Mouse (Mus musculus) urinary bladder, adult 18-20 months (tissue): ENCODE data around the gene B3gnt2.
A peak's percentile ranks its signal among the peaks of the same experiment; 100 is the strongest.

Experiments
- DNase-seq, 2 experiments: peaks; one replicate each; pipeline ENCODE4 v3.0.0; 2022; ENCODE audit warnings: low spot score in 2 of 2, mixed read lengths in 2 of 2

The B3gnt2 gene

GRCm38 (mm10) chr11:22860335-22861227, at the start of gene B3gnt2:
B3gnt2 (minus strand) TSS chr11:22860961.
- DNase-seq, result peak; percentile 62 to 64

DNA sequence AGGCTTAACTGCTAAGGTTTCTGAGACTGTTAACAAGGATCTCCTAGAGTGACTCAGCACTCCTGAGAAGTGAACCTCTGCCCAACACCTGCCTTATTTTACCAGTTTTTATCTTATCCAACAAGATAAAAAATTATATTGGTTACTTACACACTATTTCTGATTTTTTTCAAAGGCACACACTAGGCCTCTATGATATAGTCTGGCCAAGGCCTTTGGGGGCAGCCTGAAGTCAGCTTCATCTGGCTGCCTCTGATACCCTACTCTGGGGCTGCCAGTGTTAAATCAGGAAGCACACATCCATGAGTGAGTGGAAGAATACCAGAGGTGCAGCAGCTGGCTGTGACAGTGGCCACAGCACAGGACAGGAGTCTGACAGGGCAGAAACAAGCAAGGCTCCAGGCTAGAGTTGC, 45.7 kb upstream of the B3gnt2 start:
- no peak for DNase-seq

DNA sequence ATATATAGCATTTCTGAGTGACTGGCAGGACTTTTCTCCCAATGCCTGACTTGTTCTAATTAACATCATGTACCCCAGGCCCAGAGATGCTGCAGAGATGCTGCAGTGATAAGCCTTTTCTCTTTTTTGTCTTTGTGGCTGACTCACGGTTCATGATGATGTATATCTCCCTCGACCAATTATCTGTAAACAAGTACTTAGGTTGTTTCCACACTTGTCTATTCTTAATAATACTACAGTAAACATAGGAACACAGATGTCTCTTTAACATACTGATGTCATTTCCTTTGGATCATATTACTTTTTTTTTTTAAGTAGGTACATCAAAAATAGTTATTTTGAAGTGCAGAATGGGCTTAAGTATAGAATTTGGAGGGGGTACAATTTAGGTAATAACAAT, 42.2 kb upstream of the B3gnt2 start:
- no peak for DNase-seq

DNA sequence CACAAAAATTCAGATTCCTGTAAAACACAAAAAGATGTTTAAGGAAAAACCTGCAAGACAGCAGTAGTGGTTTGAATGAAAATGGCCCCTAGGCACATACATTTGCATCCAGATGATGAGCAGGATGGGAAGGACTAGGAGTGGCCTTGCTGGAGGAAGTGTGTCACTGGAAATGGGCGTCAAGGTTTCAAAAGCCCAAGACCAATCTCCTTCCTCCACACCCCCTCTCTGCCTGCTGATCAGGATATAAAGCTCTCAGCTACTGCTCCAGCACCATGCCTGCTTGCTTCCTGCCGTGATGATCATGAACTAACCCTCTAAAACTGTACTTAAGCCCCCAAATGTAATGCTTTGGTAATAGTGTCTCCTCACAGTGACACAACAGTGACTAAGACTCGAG, 39.3 kb upstream of the B3gnt2 start:
- no peak for DNase-seq

GRCm38 (mm10) chr11:22897642-22898041, 36.9 kb upstream of the B3gnt2 start:
- DNase-seq, result no peak

DNA sequence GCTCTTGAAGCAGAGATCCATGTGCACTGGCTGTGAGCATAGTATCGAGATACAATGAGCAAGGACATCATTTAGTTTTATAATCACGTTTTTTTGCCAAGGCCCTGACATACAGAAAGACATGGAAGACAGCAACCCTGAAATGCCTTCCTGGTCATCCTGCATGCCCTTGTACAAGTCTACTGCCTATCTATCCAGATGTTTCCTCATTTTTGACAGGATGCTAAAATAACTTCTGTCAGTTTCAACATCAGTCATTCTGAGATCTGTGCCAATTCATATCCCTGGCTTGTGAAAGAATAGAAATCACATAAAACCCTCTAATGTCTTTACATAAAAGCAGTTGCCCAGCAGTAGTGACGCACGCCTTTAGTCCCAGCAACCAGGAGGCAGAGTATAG, 36.4 kb upstream of the B3gnt2 start:
- no peak for DNase-seq

DNA sequence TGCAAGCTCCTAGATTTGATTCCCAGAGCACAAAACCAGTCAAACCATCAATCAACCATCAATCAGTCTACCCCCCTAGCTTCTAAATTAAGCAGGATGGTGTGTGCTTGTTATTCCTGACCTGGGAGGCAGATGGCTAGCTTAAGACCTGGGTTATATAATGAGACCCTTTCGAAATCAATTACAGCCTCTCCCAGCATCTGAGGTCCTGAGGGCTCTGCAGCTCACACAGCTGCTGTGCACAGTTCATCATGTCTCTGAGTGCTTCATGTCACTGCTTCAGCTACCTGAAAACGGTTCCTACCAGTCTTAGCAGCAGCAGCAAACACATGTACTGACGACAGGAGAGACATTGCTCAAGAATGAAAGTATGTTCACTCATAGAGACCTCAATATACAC, 32.3 kb upstream of the B3gnt2 start:
- no peak for DNase-seq

DNA sequence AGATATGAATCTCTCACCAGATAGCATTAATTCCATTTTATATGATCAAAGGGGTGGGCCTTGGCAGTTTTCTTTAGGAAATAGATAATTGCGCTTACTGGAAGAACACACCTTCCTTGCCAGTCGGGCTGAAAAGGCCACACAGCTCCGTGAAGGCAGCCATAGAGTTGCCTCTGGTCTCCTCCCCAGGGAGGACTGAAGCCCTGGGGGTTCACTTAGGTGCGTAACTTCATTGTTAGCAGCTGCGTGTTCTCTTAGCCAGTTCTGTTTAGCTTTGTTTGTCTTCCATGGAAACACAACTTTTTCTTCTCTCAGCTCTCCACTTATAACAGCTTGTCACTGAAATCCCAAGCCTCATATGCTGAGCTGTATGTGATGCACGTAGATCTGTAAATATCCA, 31.7 kb upstream of the B3gnt2 start:
- no peak for DNase-seq

GRCm38 (mm10) chr11:22891876-22892275, 31.1 kb upstream of the B3gnt2 start:
- no peak for DNase-seq

DNA sequence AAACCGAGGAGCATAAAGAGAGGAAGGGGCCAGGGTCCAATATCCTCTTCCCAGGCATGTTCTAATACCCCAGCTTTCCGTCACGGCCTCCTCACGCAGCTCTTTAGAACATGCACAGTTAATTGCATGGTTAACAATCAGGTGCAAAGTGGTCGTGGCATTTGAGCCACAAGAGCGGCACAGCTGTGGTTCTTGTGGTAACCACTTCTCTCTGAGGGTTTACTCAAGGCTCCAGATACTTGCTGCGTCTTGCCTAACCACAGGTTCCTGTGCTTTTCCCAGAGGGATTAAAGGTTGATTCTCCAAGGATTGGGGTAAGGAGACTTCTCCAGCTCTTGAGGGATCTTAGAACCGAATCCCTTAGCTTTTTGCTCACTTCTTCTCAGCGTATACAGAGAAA, 30.5 kb upstream of the B3gnt2 start:
- no peak for DNase-seq

- DNase-seq, result no peak
Observed at GRCm38 (mm10) chr11:22889224-22889623, 28.5 kb upstream of the B3gnt2 start.

GRCm38 (mm10) chr11:22886991-22887390, 26.2 kb upstream of the B3gnt2 start:
- no peak for DNase-seq

DNA sequence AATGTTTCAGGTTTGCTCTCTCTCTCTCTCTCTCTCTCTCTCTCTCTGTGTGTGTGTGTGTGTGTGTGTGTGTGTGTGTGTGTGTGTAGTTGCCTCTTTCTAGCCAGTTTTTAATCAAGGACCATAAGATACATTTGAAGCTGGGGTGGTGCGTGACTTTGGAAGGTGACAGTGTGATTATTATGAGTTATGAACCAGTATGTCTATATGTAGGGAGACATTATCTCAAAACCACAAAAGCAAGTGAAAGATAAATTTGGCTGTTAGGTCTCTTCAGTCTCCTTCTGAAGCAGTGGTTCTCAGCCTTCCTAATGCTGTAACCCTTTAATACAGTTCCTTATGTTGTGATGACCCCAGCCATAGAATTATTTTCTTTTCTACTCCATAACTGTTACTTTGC, 24.6 kb upstream of the B3gnt2 start:
- DNase-seq, result no peak

DNA sequence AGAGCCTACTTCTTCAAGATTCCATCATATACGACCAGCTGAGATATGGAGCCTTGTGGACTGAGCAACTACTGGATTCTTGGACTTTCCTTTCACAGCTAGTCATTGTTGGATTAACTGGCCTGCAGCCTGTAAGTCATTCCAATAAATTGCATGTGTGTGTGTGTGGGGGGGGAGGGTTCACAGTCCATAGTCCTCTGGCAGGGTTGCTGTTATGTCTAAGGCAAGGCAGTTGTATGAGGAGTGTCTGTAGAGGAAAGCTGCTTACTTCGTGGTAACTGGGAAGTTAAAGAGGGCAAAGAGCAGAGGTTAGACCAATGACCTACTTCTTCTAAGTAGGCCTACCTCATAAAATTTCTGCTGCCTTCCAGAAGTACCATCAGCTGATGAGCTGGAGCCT, 22.9 kb upstream of the B3gnt2 start:
- DNase-seq, result no peak

DNA sequence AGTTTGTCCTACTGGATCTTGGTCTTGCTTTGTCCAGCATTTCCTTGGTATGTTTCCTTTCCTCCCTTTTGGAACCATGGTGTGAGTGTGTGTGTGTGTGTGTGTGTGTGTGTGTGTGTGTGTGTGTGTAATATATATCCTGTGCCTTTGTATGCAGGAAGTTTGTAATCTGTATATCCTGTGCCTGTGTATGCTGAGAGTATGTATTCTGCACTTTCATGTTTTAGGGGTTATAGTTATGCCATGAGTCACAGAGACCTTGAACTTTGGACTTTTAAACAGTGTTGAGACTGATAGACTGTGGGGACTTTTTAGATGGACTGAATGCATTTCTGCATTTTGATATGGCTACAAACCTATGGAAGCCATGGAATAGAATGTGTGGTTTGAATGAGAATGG, 22.2 kb upstream of the B3gnt2 start:
- DNase-seq, result no peak

DNA sequence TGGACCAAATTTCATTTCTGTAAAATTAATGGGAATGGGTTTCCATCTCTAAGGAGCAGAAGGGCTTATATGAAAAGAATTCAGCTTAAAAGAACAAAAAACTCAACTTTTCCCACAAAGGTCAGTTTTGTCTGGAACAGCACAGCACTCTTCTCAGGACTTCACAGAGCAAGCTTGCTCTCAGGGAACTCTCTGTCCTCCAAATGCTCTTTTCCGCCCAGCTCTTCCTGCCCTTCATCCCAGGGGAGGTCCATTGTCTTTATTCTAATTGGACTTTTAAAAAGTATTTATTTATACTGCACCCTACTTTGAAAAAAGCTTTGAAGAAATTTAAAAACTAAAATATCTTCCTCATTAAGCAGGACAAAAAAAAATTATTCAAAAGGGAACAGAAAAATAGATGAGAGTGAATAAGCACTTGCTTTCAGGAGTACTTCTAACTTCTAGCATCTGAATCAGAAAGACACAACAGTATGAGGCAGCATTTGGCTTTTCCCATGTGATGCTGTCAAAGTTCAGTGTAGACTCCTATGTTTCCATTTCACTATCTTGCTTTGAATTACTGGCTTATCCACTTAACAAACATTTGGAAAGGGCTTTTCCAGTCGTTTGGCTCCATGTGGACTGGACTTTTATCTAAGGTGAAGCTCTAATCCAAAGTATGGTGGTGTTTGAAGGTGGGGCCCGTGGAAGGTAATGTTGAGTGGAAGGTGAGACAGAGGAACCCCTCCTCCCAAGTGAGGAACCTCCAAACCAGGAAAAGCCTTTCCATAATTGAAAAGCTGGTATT, 19.8 kb upstream of the B3gnt2 start:
- DNase-seq, result no peak

GRCm38 (mm10) chr11:22879645-22880044, 18.9 kb upstream of the B3gnt2 start:
- DNase-seq, result no peak

- DNase-seq, result no peak
Observed at GRCm38 (mm10) chr11:22876680-22877330, 16.0 kb upstream of the B3gnt2 start.

DNA sequence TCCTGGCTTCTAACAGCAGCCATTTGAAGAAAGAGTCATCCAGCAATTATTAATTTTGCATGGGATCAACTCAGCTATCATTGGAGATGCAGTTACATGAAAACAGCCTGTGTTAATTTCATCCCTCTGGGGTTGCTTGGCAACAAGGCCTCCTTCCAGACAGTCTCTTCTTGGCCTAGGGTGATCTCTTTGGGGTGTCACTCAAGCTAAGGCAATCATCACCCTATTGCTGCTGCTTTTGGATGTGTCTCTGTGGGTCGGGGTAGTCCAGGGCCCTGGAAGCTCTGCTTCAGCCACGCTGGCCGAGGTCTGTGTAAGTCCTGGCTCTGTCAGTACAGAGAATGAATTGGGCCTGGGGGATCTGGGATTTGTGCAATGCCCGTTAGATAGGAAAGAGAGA, 14.5 kb upstream of the B3gnt2 start:
- no peak for DNase-seq

- DNase-seq, result no peak
Observed at GRCm38 (mm10) chr11:22874747-22875146, 14.0 kb upstream of the B3gnt2 start.

DNA sequence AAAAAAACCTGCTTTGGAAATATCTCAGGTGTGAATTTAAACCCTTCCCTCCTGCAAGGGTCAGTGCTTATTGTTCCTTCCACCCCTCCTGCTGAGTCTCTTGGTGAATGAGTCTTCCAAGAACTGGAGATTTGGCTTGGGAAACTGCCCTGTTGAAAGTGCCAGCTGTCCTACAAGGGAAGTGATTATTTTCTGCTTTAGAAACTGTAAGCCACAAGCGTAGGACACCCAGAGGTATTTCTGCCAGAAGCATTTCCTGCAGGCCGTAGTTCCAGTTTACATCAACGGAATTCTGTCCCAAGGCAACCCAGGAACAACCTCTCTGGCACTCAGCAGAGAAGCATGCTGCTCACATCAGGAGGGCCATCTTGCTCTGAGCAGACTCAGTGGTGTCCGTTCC, 12.6 kb upstream of the B3gnt2 start:
- DNase-seq, result no peak

GRCm38 (mm10) chr11:22872307-22872680, 11.5 kb upstream of the B3gnt2 start:
- no peak for DNase-seq
